Mouse (Mus musculus) urinary bladder, postnatal 0 days (tissue): ENCODE results near the gene Gabrp. TPM values are rescaled to one million over a fixed set of nuclear protein-coding genes. Genes with fewer than 3 reads are reported as not detected.

Source experiments
- polyA plus RNA-seq: library from polyadenylated mRNA; unstranded; fragments of >200 nt; fragmentation: Nextera tagmentation; extraction: Ambion mirVana; gene quantifications from 2 replicates; pipeline ENCODE4 v1.2.1, GENCODE M21; 2015

Gene Gabrp
- polyA plus RNA-seq, result 0.16 and 0.19 TPM in 2 replicates

DNA sequence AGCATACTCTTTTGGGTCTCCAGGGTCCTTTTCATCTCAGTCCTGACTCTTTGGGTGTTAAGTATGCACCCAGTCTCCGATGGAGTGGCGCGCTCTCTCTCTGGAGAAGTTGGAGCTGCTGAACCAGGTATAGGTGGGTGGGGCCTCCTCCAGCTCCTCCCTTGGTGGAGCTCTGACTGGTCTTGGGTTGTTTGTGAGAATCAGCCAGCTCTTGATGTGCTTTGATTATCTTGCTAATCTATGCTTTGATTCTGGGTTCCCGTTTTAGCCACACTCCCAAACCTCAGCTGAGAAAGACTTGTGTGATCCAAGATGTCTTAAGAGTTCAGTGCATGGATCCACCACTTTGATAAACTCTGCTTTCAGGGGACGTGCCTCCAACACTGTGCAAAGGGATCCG lies at the start of gene Gabrp:
Gabrp (minus strand) TSS at position 101 of the 400 bp plus-strand sequence.

DNA sequence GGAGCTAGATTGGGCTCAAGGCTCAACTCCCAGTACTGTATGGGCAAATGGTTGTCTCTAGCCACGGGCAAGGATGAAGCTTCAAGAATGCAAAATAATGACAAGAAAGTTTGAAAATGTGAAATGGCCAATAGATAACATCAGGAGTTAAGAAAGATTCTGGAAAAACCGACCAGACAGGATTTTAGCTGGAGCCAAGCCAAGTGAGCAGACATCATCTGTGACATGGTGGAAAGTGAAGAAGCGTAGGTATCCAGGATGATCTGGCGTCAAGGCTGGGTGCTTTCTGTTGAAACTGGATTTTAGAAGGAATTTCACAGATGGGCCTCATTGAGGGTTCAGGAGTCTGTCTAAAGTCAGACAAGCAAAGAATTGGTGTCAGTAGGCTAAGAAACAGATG lies 20.2 kb upstream of the Gabrp start, which contains the start of gene D130052B06Rik:
D130052B06Rik (plus strand) TSS at position 317 of the 400 bp plus-strand sequence.

DNA sequence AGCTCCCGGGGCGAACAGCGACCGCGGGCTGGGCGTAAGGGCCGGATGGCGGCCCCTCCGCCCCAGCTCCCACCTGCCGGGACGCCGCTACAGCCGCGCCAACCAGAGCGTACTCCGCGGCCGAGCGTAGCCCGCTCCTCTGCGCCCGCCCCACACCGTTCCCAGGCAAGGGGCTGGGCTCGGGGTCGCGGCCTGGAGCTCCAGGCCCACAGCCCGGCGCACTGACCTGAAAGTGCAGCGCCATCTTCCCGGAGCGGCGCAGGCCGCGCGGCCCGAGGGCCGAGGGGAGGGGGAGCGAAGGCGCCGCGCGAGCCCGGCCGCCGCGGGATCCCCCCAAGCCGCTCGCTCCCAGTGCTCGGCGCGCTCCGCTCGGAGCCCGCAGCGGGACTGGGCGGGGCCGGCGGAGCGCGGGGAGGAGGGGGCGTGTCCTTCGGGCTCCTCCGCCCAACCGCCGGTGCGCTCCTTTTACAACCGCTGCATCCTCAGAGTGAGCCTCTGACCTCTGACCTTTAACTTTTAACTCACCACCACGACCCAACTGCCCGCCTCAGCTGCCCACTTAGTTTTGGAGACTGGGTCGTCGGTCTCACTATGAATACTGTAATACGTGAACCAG lies 65.3 kb downstream of the Gabrp start, which contains the start of gene Ranbp17:
Ranbp17 (minus strand) TSS at position 371 of the 616 bp plus-strand sequence.

Other genes with a start within 250 kb of the Gabrp start
- 2.9 and 3.5 TPM in 2 replicates for gene Ranbp17, start 65.2 kb downstream of the Gabrp start, polyA plus RNA-seq
- gene D130052B06Rik, start 20.3 kb upstream of the Gabrp start, polyA plus RNA-seq, result not detected in 2 replicates